Mouse (Mus musculus) hindbrain, embryonic 14.5 days (tissue): ENCODE results near the gene Atp5k. TPM values are rescaled to one million over a fixed set of nuclear protein-coding genes. Genes with fewer than 3 reads are reported as not detected.

Source experiments
- ATAC-seq: fragments of 200-750 bp; cut with Nextera tagmentation; 2 replicates; pipeline ENCODE4 v1.8.0; 2017; ENCODE audit warnings: moderate number of reproducible peaks, mild to moderate bottlenecking, moderate TSS enrichment, moderate library complexity; ENCODE audit not compliant: low FRiP score
- DNase-seq: peaks from one replicate; pipeline ENCODE4 v3.0.0-alpha.2; 2015; ENCODE audit warnings: low spot score
- H3K27ac ChIP-seq: fragments of 300-500 bp; sonication (generic); 2 replicates; pipeline ENCODE4 v1.5.1; 2014; ENCODE audit warnings: mild to moderate bottlenecking, moderate library complexity
- H3K27me3 ChIP-seq: fragments of 300-500 bp; sonication (generic); 2 replicates; pipeline ENCODE4 v1.6.1; 2014; ENCODE audit warnings: mild to moderate bottlenecking, low read length, mixed read lengths; ENCODE audit not compliant: control insufficient read depth, insufficient read depth
- H3K36me3 ChIP-seq: fragments of 300-500 bp; sonication (generic); replicated peaks from 2 replicates; pipeline ENCODE4 v1.6.1; 2014; ENCODE audit not compliant: control insufficient read depth, insufficient read depth
- H3K4me1 ChIP-seq: fragments of 300-500 bp; sonication (generic); replicated peaks from 2 replicates; pipeline ENCODE4 v1.6.1; 2014; ENCODE audit warnings: antibody characterized with exemption, low read length, mixed read lengths; ENCODE audit not compliant: control insufficient read depth, insufficient read depth
- H3K4me2 ChIP-seq: fragments of 300-500 bp; sonication (generic); replicated peaks from 2 replicates; pipeline ENCODE4 v1.6.1; 2014; ENCODE audit warnings: mild to moderate bottlenecking, moderate library complexity
- H3K4me3 ChIP-seq: fragments of 300-500 bp; sonication (generic); replicated peaks from 2 replicates; pipeline ENCODE4 v1.5.1; 2014; ENCODE audit warnings: mild to moderate bottlenecking, low read length
- H3K9ac ChIP-seq: fragments of 300-500 bp; sonication (generic); 2 replicates; pipeline ENCODE4 v1.6.1; 2014
- H3K9me3 ChIP-seq: fragments of 300-500 bp; sonication (generic); 2 replicates; pipeline ENCODE4 v1.6.1; 2016; ENCODE audit warnings: low read length; ENCODE audit not compliant: control insufficient read depth
- WGBS: fragments of 180-500 bp; shearing (Covaris S2); extraction: QIAGEN DNeasy Blood & Tissue Kit; methylation state at CpG from one replicate; pipeline ENCODE4 v1.1.7; 2014; 5-methylcytosine and 5-hydroxymethylcytosine counted together
- polyA plus RNA-seq: library from polyadenylated mRNA; unstranded; fragments of >200 nt; fragmentation: Nextera tagmentation; extraction: Ambion mirVana; gene quantifications from 2 replicates; pipeline ENCODE4 v1.2.1, GENCODE M21; 2014

Gene Atp5k
- polyA plus RNA-seq, 1 experiment from 2014 or later = 497 TPM

- Histone ChIP-seq H3K27me3 (peaks cover 12% of the 10 kb centered on the region; the same call in 1 of the 2 replicates), H3K27ac (no peak overlapping the region), H3K36me3 (no peaks in the 10 kb centered on the region), H3K4me3 (no peak overlapping the region), H3K9ac (no peak overlapping the region), H3K9me3 (no peaks in the 10 kb centered on the region), H3K4me1 (no peaks in the 10 kb centered on the region), H3K4me2 (no peak overlapping the region)
- ATAC-seq (no peak), DNase-seq (no peak)
- 80% methylated on average over 7 of the region's 7 CpGs for WGBS
Measured at GRCm38 (mm10) chr5:108447857-108448256, 13.6 kb upstream of the Atp5k start.

- Histone ChIP-seq H3K4me1 (no peaks in the 10 kb centered on the region), H3K27me3 (peaks cover 12% of the 10 kb centered on the region; the same call in 1 of the 2 replicates), H3K9me3 (no peaks in the 10 kb centered on the region), H3K4me2 (no peak overlapping the region), H3K4me3 (no peak overlapping the region), H3K27ac (no peak overlapping the region), H3K36me3 (no peaks in the 10 kb centered on the region), H3K9ac (no peak overlapping the region)
- ATAC-seq = no peak
- WGBS = 89% methylated on average over 3 of the region's 3 CpGs
- no peak for DNase-seq
Measured at GRCm38 (mm10) chr5:108446973-108447372, 12.7 kb upstream of the Atp5k start.

GRCm38 (mm10) chr5:108436101-108436500 is 1.9 kb upstream of the Atp5k start:
- H3K4me1 ChIP-seq = peaks cover 9% of the 10 kb centered on the region
- DNase-seq (no peak), ATAC-seq (no peak)
- no peak overlapping the region for H3K4me3 ChIP-seq
- H3K4me2 ChIP-seq = no peak overlapping the region
- no peaks in the 10 kb centered on the region for H3K9me3 ChIP-seq
- peaks cover 12% of the 10 kb centered on the region for H3K36me3 ChIP-seq
- no peak overlapping the region for H3K27ac ChIP-seq
- WGBS = 79% methylated on average over 2 of the region's 2 CpGs
- no peaks in the 10 kb centered on the region for H3K27me3 ChIP-seq
- no peak overlapping the region for H3K9ac ChIP-seq

- peaks cover 9% of the 10 kb centered on the region for H3K4me1 ChIP-seq
- H3K36me3 ChIP-seq = peaks cover 28% of the 10 kb centered on the region
- 96% methylated on average over 6 of the region's 6 CpGs for WGBS
- no peak overlapping the region for H3K9ac ChIP-seq
- H3K4me2 ChIP-seq = no peak overlapping the region
- H3K27me3 ChIP-seq = no peaks in the 10 kb centered on the region
- H3K4me3 ChIP-seq = no peak overlapping the region
- no peak overlapping the region for H3K27ac ChIP-seq
- ATAC-seq = no peak
- no peak for DNase-seq
- no peaks in the 10 kb centered on the region for H3K9me3 ChIP-seq
Measured at GRCm38 (mm10) chr5:108431196-108431595, 3.1 kb downstream of the Atp5k start.

GRCm38 (mm10) chr5:108427186-108427585 is 7.1 kb downstream of the Atp5k start:
- Histone ChIP-seq H3K27ac (no peak overlapping the region), H3K27me3 (no peaks in the 10 kb centered on the region), H3K4me2 (no peak overlapping the region), H3K36me3 (peaks cover 25% of the 10 kb centered on the region), H3K9me3 (no peaks in the 10 kb centered on the region), H3K4me3 (no peak overlapping the region), H3K9ac (no peak overlapping the region), H3K4me1 (no peaks in the 10 kb centered on the region)
- DNase-seq (peak; percentile 58), ATAC-seq (no peak)
- 65% methylated on average over 1 of the region's 1 CpGs for WGBS

- no peak overlapping the region for H3K27ac ChIP-seq
- H3K4me2 ChIP-seq = no peak overlapping the region
- WGBS = 91% methylated on average over 2 of the region's 2 CpGs
- no peak overlapping the region for H3K4me3 ChIP-seq
- no peaks in the 10 kb centered on the region for H3K4me1 ChIP-seq
- ATAC-seq = no peak
- H3K9ac ChIP-seq = no peak overlapping the region
- H3K9me3 ChIP-seq = no peaks in the 10 kb centered on the region
- no peaks in the 10 kb centered on the region for H3K27me3 ChIP-seq
- no peak for DNase-seq
- no peaks in the 10 kb centered on the region for H3K36me3 ChIP-seq
Measured at GRCm38 (mm10) chr5:108423427-108423826, 10.8 kb downstream of the Atp5k start.

GRCm38 (mm10) chr5:108422741-108423140 is 11.5 kb downstream of the Atp5k start:
- Histone ChIP-seq H3K9me3 (no peaks in the 10 kb centered on the region), H3K27me3 (no peaks in the 10 kb centered on the region), H3K4me2 (no peak overlapping the region), H3K4me3 (no peak overlapping the region), H3K36me3 (no peaks in the 10 kb centered on the region), H3K4me1 (no peaks in the 10 kb centered on the region), H3K27ac (no peak overlapping the region), H3K9ac (no peak overlapping the region)
- WGBS = 88% methylated on average over 3 of the region's 3 CpGs
- ATAC-seq (no peak), DNase-seq (no peak)

GRCm38 (mm10) chr5:108414711-108415110 is 19.5 kb downstream of the Atp5k start:
- no peak for DNase-seq

GRCm38 (mm10) chr5:108406977-108407376 is 27.3 kb downstream of the Atp5k start:
- H3K4me3 ChIP-seq = no peak overlapping the region
- H3K9me3 ChIP-seq = no peaks in the 10 kb centered on the region
- ATAC-seq = no peak
- no peak overlapping the region for H3K9ac ChIP-seq
- H3K4me2 ChIP-seq = no peak overlapping the region
- H3K27ac ChIP-seq = no peak overlapping the region
- H3K4me1 ChIP-seq = no peaks in the 10 kb centered on the region
- no peaks in the 10 kb centered on the region for H3K27me3 ChIP-seq
- H3K36me3 ChIP-seq = no peaks in the 10 kb centered on the region
- WGBS = 77% methylated on average over 2 of the region's 2 CpGs
- DNase-seq = no peak

More at GRCm38 (mm10) chr5:108414711-108415110, 19.5 kb downstream of the Atp5k start:
- WGBS = 81% methylated on average over 2 of the region's 2 CpGs
- ATAC-seq = no peak
- Histone ChIP-seq H3K27me3 (no peaks in the 10 kb centered on the region), H3K4me3 (no peak overlapping the region), H3K27ac (no peak overlapping the region), H3K9me3 (no peaks in the 10 kb centered on the region), H3K36me3 (no peaks in the 10 kb centered on the region), H3K9ac (no peak overlapping the region), H3K4me2 (no peak overlapping the region), H3K4me1 (no peaks in the 10 kb centered on the region)

- no peaks in the 10 kb centered on the region for H3K36me3 ChIP-seq
- no peak for DNase-seq
- no peak overlapping the region for H3K4me2 ChIP-seq
- H3K9me3 ChIP-seq = no peaks in the 10 kb centered on the region
- no peaks in the 10 kb centered on the region for H3K4me1 ChIP-seq
- no peaks in the 10 kb centered on the region for H3K27me3 ChIP-seq
- no peak overlapping the region for H3K9ac ChIP-seq
- ATAC-seq = no peak
- no peak overlapping the region for H3K4me3 ChIP-seq
- WGBS = 55% methylated on average over 1 of the region's 1 CpGs
- H3K27ac ChIP-seq = no peak overlapping the region
Measured at GRCm38 (mm10) chr5:108405460-108405859, 28.8 kb downstream of the Atp5k start.
